Mouse (Mus musculus): ENCODE data around the gene C1ql2.

DNA sequence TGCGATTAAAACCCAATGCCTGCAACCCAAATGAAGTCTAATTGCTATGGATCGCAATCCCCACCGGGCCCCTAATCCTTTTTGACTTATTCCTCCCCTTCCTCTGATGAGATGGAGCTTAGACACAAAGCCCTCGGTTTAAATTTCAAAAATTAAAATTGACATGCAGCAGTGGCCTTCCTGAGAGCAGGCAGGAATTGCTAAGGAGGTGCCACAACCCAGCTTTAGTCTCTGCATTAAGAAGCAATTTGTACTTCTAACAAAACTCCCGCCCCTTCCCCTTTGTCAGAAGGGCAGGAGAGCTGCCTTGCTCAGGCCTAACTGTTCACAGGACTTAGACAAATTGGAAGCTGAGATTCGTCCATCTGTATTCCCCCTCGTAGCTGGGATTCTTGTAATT lies 4.6 kb downstream of the C1ql2 start:
- no peak for TF ChIP-seq CTCF (IDR thresholded peaks at IDR 0.05; ENCODE audit: control insufficient read depth, insufficient read depth, insufficient replicate concordance, low read depth, low read length)
- TF ChIP-seq POLR2A (IDR thresholded peaks at IDR 0.05; ENCODE audit: control insufficient read depth, low read depth, low read length): no peak

All from testis, adult 2 months (tissue).